Mouse (Mus musculus): ENCODE measurements around the gene Stk25. TPM values are rescaled to one million over a fixed set of nuclear protein-coding genes. Genes with fewer than 3 reads are reported as not detected.

Stk25 gene
- polyA plus RNA-seq, 1 experiment from 2014 or later = 155 TPM

DNA sequence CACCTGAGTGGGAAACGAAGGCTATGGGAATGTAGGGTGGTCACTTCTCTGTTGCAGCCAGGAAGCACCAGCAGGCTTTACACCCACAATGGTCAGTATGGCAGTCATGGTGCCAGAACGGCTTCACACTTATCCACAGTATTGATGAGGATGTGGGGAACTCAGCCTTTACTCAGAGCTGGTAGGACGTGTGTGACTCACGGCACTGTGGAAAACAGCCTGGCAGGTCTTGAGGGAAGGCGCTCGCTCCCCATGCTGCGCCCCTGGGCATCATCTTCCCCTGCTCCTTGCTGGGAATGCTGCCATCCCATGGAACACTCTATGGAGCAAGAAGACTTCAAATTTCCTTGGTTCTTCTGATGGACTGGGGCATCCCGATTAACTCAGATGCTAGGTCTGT is 32.6 kb upstream of the Stk25 start:
- no peak for ATAC-seq (ENCODE audit: insufficient read depth, low FRiP score, low read depth)
- H3K9me3 ChIP-seq = no peaks in the 10 kb centered on the region
- no peaks in the 10 kb centered on the region for H3K27me3 ChIP-seq (replicated peaks)
- H3K4me3 ChIP-seq (replicated peaks) = no peak overlapping the region
- WGBS = 91% methylated on average over 8 of the region's 8 CpGs
- no peak overlapping the region for H3K4me2 ChIP-seq
- no peak overlapping the region for H3K27ac ChIP-seq
- H3K9ac ChIP-seq = no peak overlapping the region
- H3K4me1 ChIP-seq = no peaks in the 10 kb centered on the region; the same call in none of the 2 replicates
- 0 out of 2 replicates have a peak, but pooled peaks cover 4% of the 10 kb centered on the region for H3K36me3 ChIP-seq

DNA sequence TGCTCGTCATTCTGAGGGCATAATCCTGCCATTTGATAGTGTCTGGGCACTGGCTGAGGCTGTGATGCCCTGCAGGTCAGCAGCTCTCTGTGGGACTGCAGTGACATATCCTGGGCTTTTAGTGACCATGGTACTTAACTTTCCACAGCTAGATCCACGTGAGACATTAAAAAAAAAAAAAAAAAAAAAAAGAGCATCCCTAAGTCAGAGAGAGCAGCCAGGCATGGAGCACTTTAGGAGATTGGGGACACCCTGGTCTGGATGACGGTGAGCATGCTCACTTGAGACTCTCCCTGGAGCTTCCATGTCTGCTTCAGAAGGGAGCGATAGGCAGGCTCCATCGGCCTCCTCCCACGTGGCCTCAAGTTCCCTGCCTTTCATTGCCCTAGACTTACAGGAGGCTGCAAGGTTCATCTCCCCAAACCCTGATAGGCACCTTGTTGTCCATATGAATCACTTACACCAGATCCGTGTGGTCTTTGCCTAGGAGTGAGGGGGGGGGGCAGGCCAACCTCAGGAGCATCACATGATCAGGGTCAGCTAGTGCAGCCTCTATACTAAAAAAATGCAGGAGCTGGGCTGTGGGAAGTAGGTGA is 31.5 kb upstream of the Stk25 start:
- H3K27ac ChIP-seq = no peak overlapping the region
- no peaks in the 10 kb centered on the region for H3K9me3 ChIP-seq
- no peak overlapping the region for H3K4me3 ChIP-seq (replicated peaks)
- H3K4me2 ChIP-seq = no peak overlapping the region
- no peaks in the 10 kb centered on the region for H3K36me3 ChIP-seq
- no peaks in the 10 kb centered on the region for H3K27me3 ChIP-seq (replicated peaks)
- H3K4me1 ChIP-seq = no peaks in the 10 kb centered on the region; the same call in none of the 2 replicates
- 80% methylated on average over 7 of the region's 7 CpGs for WGBS
- no peak for ATAC-seq (ENCODE audit: insufficient read depth, low FRiP score, low read depth)
- no peak overlapping the region for H3K9ac ChIP-seq

DNA sequence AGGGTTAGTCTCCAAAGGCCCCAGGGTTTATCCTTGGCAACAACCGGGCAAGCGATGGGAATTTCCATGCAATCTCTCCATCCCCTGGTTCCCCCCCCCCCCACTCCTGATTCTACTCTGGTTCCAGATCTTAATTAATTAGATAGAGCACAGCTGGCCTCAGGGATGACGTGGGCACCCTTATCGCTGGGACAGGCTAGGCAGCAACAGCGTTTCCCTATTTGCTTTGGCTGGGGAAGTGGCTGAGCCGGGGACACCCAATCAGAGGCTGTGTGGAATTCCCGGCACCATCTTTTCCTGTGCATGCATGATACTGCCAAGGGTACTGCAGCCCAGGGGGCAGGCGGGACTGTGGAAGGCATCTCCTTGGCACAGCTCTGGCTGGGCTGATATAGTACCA is 29.7 kb upstream of the Stk25 start:
- Histone ChIP-seq H3K4me2 (peak overlapping the region; percentile 84; the same call in 1 of the 2 replicates), H3K27ac (peak overlapping the region; percentile 11; the same call in 1 of the 2 replicates)

DNA sequence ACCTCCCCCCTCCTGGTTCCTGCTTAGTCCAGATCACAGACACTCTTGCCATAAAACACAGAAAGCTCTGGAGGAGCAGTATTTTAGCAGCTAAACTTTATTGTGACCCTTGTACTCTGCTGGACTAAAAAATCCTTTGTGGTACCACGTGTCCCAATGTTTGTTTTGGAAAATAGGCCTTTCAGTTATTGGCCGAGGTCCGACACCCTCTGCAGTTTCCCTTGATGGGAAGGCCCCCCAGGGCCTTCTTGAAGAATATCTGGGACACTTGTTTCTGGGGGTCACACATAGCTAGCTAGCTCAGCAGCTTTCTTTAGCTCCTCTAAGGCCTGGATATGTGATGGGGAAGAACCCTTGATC is 28.5 kb upstream of the Stk25 start:
- no peaks in the 10 kb centered on the region for H3K27me3 ChIP-seq (replicated peaks)
- no peaks in the 10 kb centered on the region for H3K36me3 ChIP-seq
- peak overlapping the region; percentile 77 for H3K27ac ChIP-seq
- ATAC-seq (ENCODE audit: insufficient read depth, low FRiP score, low read depth) = no peak
- no peaks in the 10 kb centered on the region for H3K9me3 ChIP-seq
- H3K4me2 ChIP-seq = peak overlapping the region; percentile 84
- 51% methylated on average over 3 of the region's 3 CpGs for WGBS
- H3K4me3 ChIP-seq (replicated peaks) = peak overlapping the region; percentile 62
- 0 out of 2 replicates have a peak overlapping the region, but pooled peaks have one; percentile 27 for H3K9ac ChIP-seq
- no peaks in the 10 kb centered on the region; the same call in none of the 2 replicates for H3K4me1 ChIP-seq

More for the DNA sequence above, 29.7 kb upstream of the Stk25 start:
- Histone ChIP-seq H3K4me3 (replicated peaks) (no peak overlapping the region), H3K27me3 (replicated peaks) (no peaks in the 10 kb centered on the region), H3K36me3 (no peaks in the 10 kb centered on the region), H3K9ac (no peak overlapping the region), H3K9me3 (no peaks in the 10 kb centered on the region), H3K4me1 (no peaks in the 10 kb centered on the region; the same call in none of the 2 replicates)
- ATAC-seq (ENCODE audit: insufficient read depth, low FRiP score, low read depth) = peak; percentile 17; the same call in 1 of the 2 replicates
- 69% methylated on average over 8 of the region's 8 CpGs for WGBS

DNA sequence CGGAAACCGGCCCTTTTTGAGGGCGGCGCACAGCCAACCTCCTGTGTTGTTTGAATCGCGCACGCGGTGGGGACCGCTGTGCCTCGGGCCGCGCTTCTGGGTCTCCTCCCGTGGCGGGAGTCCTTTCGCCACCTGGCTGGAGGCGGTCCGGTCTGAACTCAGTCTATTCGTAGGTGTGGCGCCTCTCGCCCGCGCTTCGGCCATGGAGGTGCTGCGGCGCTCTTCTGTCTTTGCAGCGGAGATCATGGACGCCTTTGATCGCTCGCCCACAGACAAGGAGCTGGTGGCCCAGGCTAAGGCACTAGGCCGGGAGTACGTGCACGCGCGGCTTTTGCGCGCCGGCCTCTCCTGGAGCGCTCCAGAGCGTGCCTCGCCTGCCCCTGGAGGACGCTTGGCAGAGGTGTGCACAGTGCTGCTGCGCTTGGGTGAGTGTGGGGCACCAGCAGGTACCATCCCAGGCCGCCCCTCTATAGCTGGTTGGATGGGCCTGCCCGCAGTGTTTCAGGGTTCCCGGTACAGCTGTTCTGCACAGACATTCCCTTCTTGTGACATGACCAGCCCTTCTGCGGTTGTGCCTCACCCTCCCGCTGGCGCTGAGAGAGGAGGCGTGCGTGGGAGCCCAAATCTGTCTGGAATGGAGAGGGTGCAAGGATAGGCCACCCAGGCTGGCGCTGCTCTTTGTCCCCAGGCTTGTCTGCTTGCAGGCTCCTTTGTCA is 27.9 kb upstream of the Stk25 start:
- no peaks in the 10 kb centered on the region for H3K9me3 ChIP-seq
- peak overlapping the region; percentile 84 for H3K4me2 ChIP-seq
- H3K36me3 ChIP-seq = no peaks in the 10 kb centered on the region
- H3K4me1 ChIP-seq = no peaks in the 10 kb centered on the region; the same call in none of the 2 replicates
- H3K27ac ChIP-seq = peak overlapping the region; percentile 77
- ATAC-seq (ENCODE audit: insufficient read depth, low FRiP score, low read depth) = peak; percentile 74
- peak overlapping the region; percentile 62 for H3K4me3 ChIP-seq (replicated peaks)
- H3K27me3 ChIP-seq (replicated peaks) = no peaks in the 10 kb centered on the region
- 5% methylated on average over 51 of the region's 51 CpGs for WGBS
- H3K9ac ChIP-seq = peak overlapping the region; percentile 27

DNA sequence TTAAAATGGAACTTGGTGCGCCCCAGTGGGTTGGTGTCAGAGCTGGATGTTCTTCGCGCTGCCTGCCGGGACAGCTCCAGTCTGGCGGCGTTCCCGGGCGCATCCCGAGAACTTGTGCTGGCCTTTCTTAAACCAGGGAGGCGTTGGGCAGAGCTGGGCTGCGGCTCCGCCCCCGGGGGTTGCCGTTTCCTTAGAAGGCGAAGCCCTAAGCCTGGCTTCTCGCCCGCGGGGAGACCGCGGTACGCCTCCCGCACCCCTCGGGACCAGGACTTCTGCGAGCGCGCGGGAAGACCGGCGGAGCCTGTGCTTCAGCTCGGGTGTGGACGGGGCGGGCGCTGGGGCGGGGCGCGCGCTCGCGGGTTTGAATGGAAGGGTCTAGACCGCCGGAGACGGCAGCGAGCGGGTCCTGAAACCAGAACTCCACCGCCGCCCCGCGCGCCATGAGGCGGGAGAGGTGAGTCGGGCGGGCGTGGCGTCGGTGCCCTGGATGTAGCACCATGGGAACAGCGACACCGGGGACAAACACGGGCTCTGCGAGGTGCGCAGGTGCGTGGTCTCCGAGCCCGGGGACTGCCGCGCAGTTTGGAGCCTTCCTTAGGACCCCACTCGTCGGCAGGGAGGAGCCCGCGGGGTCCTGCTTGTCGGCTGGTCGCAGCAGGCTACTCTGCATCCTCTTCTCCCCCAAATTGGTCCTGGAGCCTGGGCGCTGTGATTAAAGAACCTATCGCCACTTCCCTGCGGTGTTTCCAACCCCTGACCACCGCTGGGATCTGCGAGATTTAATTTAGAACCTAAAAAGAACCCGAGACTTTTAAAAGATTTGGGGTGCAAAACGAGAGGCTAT is 27.2 kb upstream of the Stk25 start, which contains the start of gene Bok:
Gene Bok, plus strand, starts transcription at position 260 of the 844 bp plus-strand sequence.
- Histone ChIP-seq H3K9me3 (no peaks in the 10 kb centered on the region), H3K9ac (peak within 1 kb of the TSS; percentile 27), H3K4me2 (peak within 1 kb of the TSS; percentile 84), H3K36me3 (no peaks in the 10 kb centered on the region), H3K4me3 (replicated peaks) (peak within 1 kb of the TSS; percentile 62), H3K27me3 (replicated peaks) (no peaks in the 10 kb centered on the region), H3K27ac (peak within 1 kb of the TSS; percentile 77), H3K4me1 (no peaks in the 10 kb centered on the region; the same call in none of the 2 replicates)
- ATAC-seq (ENCODE audit: insufficient read depth, low FRiP score, low read depth) = peak; percentile 47
- under 1% methylated on average over 78 of the region's 78 CpGs for WGBS

DNA sequence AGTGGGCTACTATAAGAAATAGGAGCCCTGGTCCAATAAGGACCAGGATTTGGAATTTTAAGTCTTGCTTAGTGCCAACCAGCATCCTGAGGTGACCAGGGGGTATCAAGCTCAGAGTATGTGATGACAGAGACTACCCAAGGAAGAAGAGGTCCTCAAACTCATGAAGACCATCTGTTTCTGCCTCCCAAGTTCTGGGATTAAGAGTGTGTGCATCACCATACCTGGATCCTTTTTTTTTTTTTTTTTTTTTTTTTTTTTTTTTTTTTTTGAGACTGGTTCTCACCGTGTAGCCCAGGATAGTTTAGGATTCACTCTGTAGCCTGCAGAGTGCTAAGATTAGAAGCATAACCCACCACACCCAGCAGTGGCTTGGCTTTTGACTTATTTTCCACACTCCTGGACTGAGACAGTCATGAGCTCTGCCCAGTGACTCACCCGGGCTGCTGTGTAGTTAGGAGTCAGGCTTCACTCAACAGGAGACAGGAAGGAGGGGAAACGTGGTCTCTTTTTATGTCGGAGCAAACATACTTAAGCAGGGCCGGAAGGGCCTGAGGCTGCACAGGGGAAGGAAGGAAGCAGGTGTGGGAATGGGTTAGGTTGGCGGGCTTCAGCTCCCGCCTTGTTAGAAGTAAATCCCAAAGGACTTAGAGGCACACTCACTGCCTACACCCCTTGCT is 21.6 kb upstream of the Stk25 start:
- WGBS = 45% methylated on average over 7 of the region's 7 CpGs
- peak overlapping the region; percentile 59 for H3K27ac ChIP-seq

DNA sequence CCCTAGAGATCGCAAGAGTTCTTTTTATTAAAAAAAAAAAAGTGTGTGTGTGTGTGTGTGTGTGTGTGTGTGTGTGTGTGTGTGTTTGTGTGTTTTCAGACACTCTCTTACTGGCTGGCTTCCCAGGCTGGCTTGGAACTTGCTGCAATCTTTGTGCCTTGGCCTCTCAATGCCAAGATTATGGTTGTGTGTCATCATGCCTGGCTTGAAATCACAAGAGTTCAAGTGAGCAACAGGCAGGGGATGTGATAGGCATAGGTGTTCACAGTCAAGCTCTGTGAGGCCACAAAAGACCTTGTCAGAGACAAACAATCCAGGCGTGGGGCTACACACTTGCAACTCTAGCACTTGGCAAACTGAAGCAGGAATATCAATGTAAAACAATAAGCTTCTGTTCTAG is 19.9 kb upstream of the Stk25 start:
- H3K27ac ChIP-seq = no peak overlapping the region
- no peak for ATAC-seq (ENCODE audit: insufficient read depth, low FRiP score, low read depth)

More for the DNA sequence above, 21.6 kb upstream of the Stk25 start:
- no peak overlapping the region for H3K9ac ChIP-seq
- H3K4me1 ChIP-seq = no peaks in the 10 kb centered on the region
- no peaks in the 10 kb centered on the region for H3K27me3 ChIP-seq (replicated peaks)
- ATAC-seq (ENCODE audit: insufficient read depth, low FRiP score, low read depth) = peak; percentile 69; the same call in 1 of the 2 replicates
- H3K36me3 ChIP-seq = no peaks in the 10 kb centered on the region
- H3K9me3 ChIP-seq = no peaks in the 10 kb centered on the region
- H3K4me3 ChIP-seq (replicated peaks) = no peak overlapping the region
- no peak overlapping the region for H3K4me2 ChIP-seq

DNA sequence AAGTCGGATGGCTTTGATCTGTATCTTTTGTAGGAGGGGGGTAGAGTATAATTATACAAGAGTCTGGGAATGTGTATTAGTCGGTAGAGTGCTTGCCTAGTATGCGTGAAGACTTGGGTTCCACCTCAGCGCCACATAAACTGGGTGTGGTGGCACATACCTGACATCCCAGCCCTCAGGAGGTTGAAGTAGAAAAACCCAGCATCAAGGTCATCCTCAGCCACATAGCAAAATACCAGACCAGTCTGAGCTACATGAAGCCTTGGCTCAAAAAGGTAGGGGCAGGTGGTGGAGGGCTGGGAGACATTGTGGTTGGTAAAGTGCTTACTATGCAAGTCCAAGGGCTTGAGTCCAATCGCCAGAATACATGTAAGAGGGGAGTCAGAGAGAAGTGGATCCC is 14.2 kb upstream of the Stk25 start:
- no peak for ATAC-seq (ENCODE audit: insufficient read depth, low FRiP score, low read depth)
- Histone ChIP-seq H3K9me3 (no peaks in the 10 kb centered on the region), H3K36me3 (no peaks in the 10 kb centered on the region), H3K9ac (no peak overlapping the region), H3K4me2 (no peak overlapping the region), H3K4me3 (replicated peaks) (no peak overlapping the region), H3K4me1 (0 out of 2 replicates have a peak, but pooled peaks cover 7% of the 10 kb centered on the region), H3K27me3 (replicated peaks) (no peaks in the 10 kb centered on the region), H3K27ac (no peak overlapping the region)
- WGBS = 90% methylated on average over 5 of the region's 5 CpGs

More for the DNA sequence above, 19.9 kb upstream of the Stk25 start:
- no peaks in the 10 kb centered on the region for H3K36me3 ChIP-seq
- H3K27me3 ChIP-seq (replicated peaks) = no peaks in the 10 kb centered on the region
- H3K9ac ChIP-seq = no peak overlapping the region
- no peak overlapping the region for H3K4me3 ChIP-seq (replicated peaks)
- H3K4me2 ChIP-seq = no peak overlapping the region
- H3K9me3 ChIP-seq = no peaks in the 10 kb centered on the region
- WGBS = 51% methylated on average over 2 of the region's 2 CpGs
- H3K4me1 ChIP-seq = no peaks in the 10 kb centered on the region

DNA sequence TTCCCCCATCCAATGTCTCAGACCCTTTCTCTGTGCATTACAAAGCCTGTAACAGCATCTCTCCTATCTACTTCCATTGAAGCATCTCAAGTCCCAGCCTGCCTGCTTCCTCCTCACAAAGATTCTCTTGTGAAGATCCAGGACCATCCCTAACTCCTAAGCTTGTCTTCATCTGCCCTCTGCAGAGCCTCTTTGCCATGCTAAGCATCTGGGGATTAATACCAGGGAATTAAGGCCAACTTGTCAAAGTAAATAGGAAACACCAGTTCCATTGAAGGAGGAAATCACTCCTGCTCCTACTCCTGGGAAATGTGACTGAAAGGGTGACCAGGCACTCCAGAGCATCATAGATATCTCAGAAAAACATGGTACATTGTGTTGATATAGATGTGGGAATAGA is 11.5 kb upstream of the Stk25 start:
- Histone ChIP-seq H3K4me1 (0 out of 2 replicates have a peak, but pooled peaks cover 7% of the 10 kb centered on the region), H3K4me3 (replicated peaks) (no peak overlapping the region), H3K4me2 (no peak overlapping the region), H3K9me3 (no peaks in the 10 kb centered on the region), H3K9ac (no peak overlapping the region), H3K27ac (no peak overlapping the region), H3K27me3 (replicated peaks) (no peaks in the 10 kb centered on the region), H3K36me3 (no peaks in the 10 kb centered on the region)
- ATAC-seq (ENCODE audit: insufficient read depth, low FRiP score, low read depth) = no peak

Data from stomach, embryonic 15.5 days (tissue).